8 mouse cellular contexts compared by ENCODE assay signal in genomic region chr1:182081744-182082419, GRCm38 (mm10). TPM values are rescaled to one million over a fixed set of nuclear protein-coding genes. Genes with fewer than 3 reads are reported as not detected.
DNase-seq lines count a peak whose midpoint lies in the region; ATAC-seq lines count a peak whose summit lies in the region.

No protein-coding gene starts in this region.

- intact Hi-C loops in left cerebral cortex, postnatal 10 days (cut with DNase I) = no loop called here

- no peak overlapping the region for H3K4me3 ChIP-seq in forebrain, embryonic 11.5 days (ENCODE audit: low read depth, low read length)
- H3K4me3 ChIP-seq in forebrain, embryonic 16.5 days (replicated peaks; ENCODE audit: low read length) = no peak overlapping the region
- no peak overlapping the region for H3K4me3 ChIP-seq in embryonic facial prominence, embryonic 13.5 days
- no peak overlapping the region for H3K4me3 ChIP-seq in hindbrain, embryonic 14.5 days (replicated peaks; ENCODE audit: low read length)
- no peak overlapping the region for H3K4me3 ChIP-seq in midbrain, embryonic 16.5 days (ENCODE audit: low read depth, low read length)

- no peak overlapping the region for H3K9ac ChIP-seq in forebrain, embryonic 11.5 days (ENCODE audit: low read length)
- H3K9ac ChIP-seq in forebrain, embryonic 16.5 days (replicated peaks; ENCODE audit: low read depth, low read length) = no peak overlapping the region
- H3K9ac ChIP-seq in embryonic facial prominence, embryonic 13.5 days = peak overlapping the region; percentile 32; the same call in 1 of the 2 replicates
- H3K9ac ChIP-seq in hindbrain, embryonic 14.5 days = peak overlapping the region; percentile 6; the same call in 1 of the 2 replicates
- peak overlapping the region; percentile 38; the same call in 1 of the 2 replicates for H3K9ac ChIP-seq in midbrain, embryonic 16.5 days (ENCODE audit: low read depth, low read length)

- ATAC-seq in forebrain, embryonic 11.5 days (replicated peaks; ENCODE audit: low FRiP score) = 0 out of 2 replicates have a peak, but pooled peaks have one; percentile 55
- no peak for ATAC-seq in forebrain, embryonic 16.5 days
- 0 out of 2 replicates have a peak, but pooled peaks have one; percentile 56 for ATAC-seq in embryonic facial prominence, embryonic 13.5 days (ENCODE audit: insufficient number of reproducible peaks, insufficient read depth, low FRiP score, low TSS enrichment, low read depth)
- no peak for ATAC-seq in hindbrain, embryonic 14.5 days (ENCODE audit: low FRiP score)
- peak; percentile 58; the same call in 1 of the 2 replicates for ATAC-seq in midbrain, embryonic 16.5 days
- no peak for ATAC-seq in activated CD4-positive, CD25-positive, alpha-beta regulatory T cell, adult 4 months

- H3K4me2 ChIP-seq in forebrain, embryonic 11.5 days (ENCODE audit: low read depth, low read length, severe bottlenecking) = no peak overlapping the region
- no peak overlapping the region for H3K4me2 ChIP-seq in forebrain, embryonic 16.5 days (ENCODE audit: low read length)
- peak overlapping the region; percentile 41 for H3K4me2 ChIP-seq in embryonic facial prominence, embryonic 13.5 days
- H3K4me2 ChIP-seq in hindbrain, embryonic 14.5 days (replicated peaks) = 0 out of 2 replicates have a peak overlapping the region, but pooled peaks have one; percentile 10
- H3K4me2 ChIP-seq in midbrain, embryonic 16.5 days (ENCODE audit: low read length) = peak overlapping the region; percentile 31

- H3K27me3 ChIP-seq in forebrain, embryonic 11.5 days (ENCODE audit: control insufficient read depth, insufficient read depth, low read length) = no peaks in the 10 kb centered on the region
- no peaks in the 10 kb centered on the region for H3K27me3 ChIP-seq in forebrain, embryonic 16.5 days (replicated peaks; ENCODE audit: control insufficient read depth, insufficient read depth, low read length)
- no peaks in the 10 kb centered on the region for H3K27me3 ChIP-seq in embryonic facial prominence, embryonic 13.5 days
- H3K27me3 ChIP-seq in hindbrain, embryonic 14.5 days (ENCODE audit: control insufficient read depth, insufficient read depth, low read length) = no peaks in the 10 kb centered on the region
- no peaks in the 10 kb centered on the region for H3K27me3 ChIP-seq in midbrain, embryonic 16.5 days (ENCODE audit: control insufficient read depth, insufficient read depth, low read depth, low read length)

- no peaks in the 10 kb centered on the region for H3K36me3 ChIP-seq in forebrain, embryonic 11.5 days (ENCODE audit: control insufficient read depth, insufficient read depth, low read length)
- no peaks in the 10 kb centered on the region for H3K36me3 ChIP-seq in forebrain, embryonic 16.5 days (ENCODE audit: control insufficient read depth, insufficient read depth)
- no peaks in the 10 kb centered on the region for H3K36me3 ChIP-seq in embryonic facial prominence, embryonic 13.5 days
- H3K36me3 ChIP-seq in hindbrain, embryonic 14.5 days (replicated peaks; ENCODE audit: control insufficient read depth, insufficient read depth) = no peaks in the 10 kb centered on the region
- no peaks in the 10 kb centered on the region for H3K36me3 ChIP-seq in midbrain, embryonic 16.5 days (ENCODE audit: control insufficient read depth, insufficient read depth, low read length)

- no peaks in the 10 kb centered on the region for H3K4me1 ChIP-seq in forebrain, embryonic 11.5 days (replicated peaks; ENCODE audit: control insufficient read depth, insufficient read depth, low read length)
- H3K4me1 ChIP-seq in forebrain, embryonic 16.5 days (replicated peaks; ENCODE audit: control insufficient read depth, insufficient read depth, low read length) = peaks cover 3% of the 10 kb centered on the region; the same call in 1 of the 2 replicates
- H3K4me1 ChIP-seq in embryonic facial prominence, embryonic 13.5 days = peaks cover 17% of the 10 kb centered on the region
- H3K4me1 ChIP-seq in hindbrain, embryonic 14.5 days (replicated peaks; ENCODE audit: control insufficient read depth, insufficient read depth, low read length) = peaks cover 12% of the 10 kb centered on the region
- peaks cover 11% of the 10 kb centered on the region; the same call in 1 of the 2 replicates for H3K4me1 ChIP-seq in midbrain, embryonic 16.5 days (ENCODE audit: control insufficient read depth, insufficient read depth, low read length)

- DNase-seq in forebrain, embryonic 11.5 days (ENCODE audit: low spot score) = peak; percentile 58
- DNase-seq in hindbrain, embryonic 14.5 days (ENCODE audit: low spot score) = peak; percentile 52
- no peak for DNase-seq in left cerebral cortex, postnatal 10 days (ENCODE audit: extremely low spot score in 1 of 2, low spot score in 2 of 2)
- DNase-seq in left cerebral cortex, adult 8-10 months (ENCODE audit: low spot score in 2 of 2) = no peak

- peaks cover 3% of the 10 kb centered on the region; the same call in 1 of the 2 replicates for H3K9me3 ChIP-seq in forebrain, embryonic 11.5 days (ENCODE audit: control insufficient read depth, low read length)
- peaks cover 4% of the 10 kb centered on the region; the same call in 1 of the 2 replicates for H3K9me3 ChIP-seq in forebrain, embryonic 16.5 days (ENCODE audit: control insufficient read depth, low read length)
- no peaks in the 10 kb centered on the region for H3K9me3 ChIP-seq in embryonic facial prominence, embryonic 13.5 days
- no peaks in the 10 kb centered on the region; the same call in 1 of the 2 replicates for H3K9me3 ChIP-seq in hindbrain, embryonic 14.5 days (ENCODE audit: control insufficient read depth, low read length)
- no peaks in the 10 kb centered on the region for H3K9me3 ChIP-seq in midbrain, embryonic 16.5 days (replicated peaks; ENCODE audit: control insufficient read depth, low read length, poor library complexity, severe bottlenecking)

- 30% methylated on average over 16 of the region's 16 CpGs for WGBS in forebrain, embryonic 11.5 days
- 32% methylated on average over 16 of the region's 16 CpGs for WGBS in forebrain, embryonic 16.5 days
- 20% methylated on average over 16 of the region's 16 CpGs for WGBS in embryonic facial prominence, embryonic 13.5 days
- 20% methylated on average over 16 of the region's 16 CpGs for WGBS in hindbrain, embryonic 14.5 days
- WGBS in midbrain, embryonic 16.5 days = 27% methylated on average over 16 of the region's 16 CpGs

- no peak overlapping the region for H3K27ac ChIP-seq in forebrain, embryonic 11.5 days (ENCODE audit: low read depth, low read length)
- H3K27ac ChIP-seq in forebrain, embryonic 16.5 days (ENCODE audit: low read length) = no peak overlapping the region
- peak overlapping the region; percentile 39 for H3K27ac ChIP-seq in embryonic facial prominence, embryonic 13.5 days
- H3K27ac ChIP-seq in hindbrain, embryonic 14.5 days = no peak overlapping the region
- peak overlapping the region; percentile 22; the same call in 1 of the 2 replicates for H3K27ac ChIP-seq in midbrain, embryonic 16.5 days (ENCODE audit: low read length)

RNA-seq across cellular contexts. Expression of gene Srp9, which starts 42.7 kb away (rescaled TPM):
- 143 and 151 TPM in 2 replicates for polyA plus RNA-seq in forebrain, embryonic 11.5 days (2014; fragmentation: Nextera tagmentation; extraction: Ambion mirVana)
- 125 and 126 TPM in 2 replicates for polyA plus RNA-seq in forebrain, embryonic 16.5 days (2015; fragmentation: Nextera tagmentation; extraction: Ambion mirVana)
- 163 and 166 TPM in 2 replicates for polyA plus RNA-seq in embryonic facial prominence, embryonic 13.5 days (2015; fragmentation: Nextera tagmentation; extraction: Ambion mirVana)
- polyA plus RNA-seq in hindbrain, embryonic 14.5 days (2014; fragmentation: Nextera tagmentation; extraction: Ambion mirVana) = 139 and 142 TPM in 2 replicates
- polyA plus RNA-seq in midbrain, embryonic 16.5 days (2015; fragmentation: Nextera tagmentation; extraction: Ambion mirVana) = 132 and 139 TPM in 2 replicates
- 10 to 100 TPM; 50.3 to 52.8 TPM for total RNA-seq in left cerebral cortex, postnatal 10 days (2021)
- 100 to 1,000 TPM; 147 to 184 TPM for polyA plus RNA-seq in activated CD4-positive, CD25-positive, alpha-beta regulatory T cell, adult 4 months (2017; shearing (Covaris generic))
- total RNA-seq in left cerebral cortex, adult 8-10 months (2022) = 10 to 100 TPM; 53.4 to 66.8 (median 60.4) TPM

Comparison
In these comparisons a context has a peak if more than half of its experiments do, and no peak if none do; other contexts are left out.
1. ATAC-seq: peak in forebrain, embryonic 11.5 days (single experiment), embryonic facial prominence, embryonic 13.5 days (single experiment) and midbrain, embryonic 16.5 days (single experiment); none in forebrain, embryonic 16.5 days (single experiment), hindbrain, embryonic 14.5 days (single experiment) and activated CD4-positive, CD25-positive, alpha-beta regulatory T cell, adult 4 months (single experiment).
2. DNase-seq: peak in forebrain, embryonic 11.5 days (single experiment) and hindbrain, embryonic 14.5 days (single experiment); none in left cerebral cortex, postnatal 10 days (0 of 2) and left cerebral cortex, adult 8-10 months (0 of 2).
3. H3K27ac ChIP-seq: peak in embryonic facial prominence, embryonic 13.5 days (single experiment) and midbrain, embryonic 16.5 days (single experiment); none in forebrain, embryonic 11.5 days (single experiment), forebrain, embryonic 16.5 days (single experiment) and hindbrain, embryonic 14.5 days (single experiment).
4. H3K4me2 ChIP-seq: peak in embryonic facial prominence, embryonic 13.5 days (single experiment), hindbrain, embryonic 14.5 days (single experiment) and midbrain, embryonic 16.5 days (single experiment); none in forebrain, embryonic 11.5 days (single experiment) and forebrain, embryonic 16.5 days (single experiment).
5. H3K9ac ChIP-seq: peak in embryonic facial prominence, embryonic 13.5 days (single experiment), hindbrain, embryonic 14.5 days (single experiment) and midbrain, embryonic 16.5 days (single experiment); none in forebrain, embryonic 11.5 days (single experiment) and forebrain, embryonic 16.5 days (single experiment).